Mouse (Mus musculus) MEL (cell line): ENCODE measurements around the gene Creb3l1. TPM values are rescaled to one million over a fixed set of nuclear protein-coding genes. Genes with fewer than 3 reads are reported as not detected.
A peak's percentile ranks its signal among the peaks of the same experiment; 100 is the strongest.

Experiments
- DNase-seq: peaks from one replicate; pipeline ENCODE4 v3.0.0; 2011; ENCODE audit warnings: low read depth, low spot score
- H3K27ac ChIP-seq: 2 replicates; pipeline ENCODE4 v1.5.1; 2012; ENCODE audit warnings: low read depth, mild to moderate bottlenecking, control low read depth, low read length, moderate library complexity; ENCODE audit not compliant: control insufficient read depth
- H3K27me3 ChIP-seq, 2 experiments: fragments of 150-350 bp in 1 of 2; sonication (generic) in 1 of 2; 2 replicates each; pipeline ENCODE4 v1.6.1; 2012; ENCODE audit warnings: low read length in 2 of 2, mild to moderate bottlenecking in 2 of 2, improper control_type of control experiment in 1 of 2, moderate library complexity in 1 of 2; ENCODE audit not compliant: insufficient read depth in 2 of 2, control insufficient read depth in 1 of 2
- H3K36me3 ChIP-seq, 2 experiments: 2 replicates each; pipeline ENCODE4 v1.6.1; 2012 to 2014; ENCODE audit warnings: low read length in 2 of 2, improper control_type of control experiment in 1 of 2, inconsistent platforms in 1 of 2, mild to moderate bottlenecking in 1 of 2; ENCODE audit not compliant: insufficient read depth in 2 of 2, control insufficient read depth in 1 of 2
- H3K4me1 ChIP-seq, 2 experiments: fragments of 150-350 bp in 1 of 2; sonication (generic) in 1 of 2; 2 replicates each; pipeline ENCODE4 v1.6.1; 2012; ENCODE audit warnings: low read length in 2 of 2, improper control_type of control experiment in 1 of 2, mild to moderate bottlenecking in 1 of 2; ENCODE audit not compliant: insufficient read depth in 2 of 2, control insufficient read depth in 1 of 2
- H3K4me3 ChIP-seq, 2 experiments: fragments of 150-350 bp in 1 of 2; sonication (generic) in 1 of 2; 2 replicates each; pipeline ENCODE4 v1.5.1; 2012; ENCODE audit warnings: low read depth in 2 of 2, low read length in 2 of 2, mild to moderate bottlenecking in 2 of 2, moderate library complexity in 2 of 2, control low read depth in 1 of 2, improper control_type of control experiment in 1 of 2; ENCODE audit not compliant: control insufficient read depth in 1 of 2, insufficient read depth in 1 of 2
- H3K79me2 ChIP-seq: 2 replicates; pipeline ENCODE4 v1.6.1; 2012; ENCODE audit warnings: mild to moderate bottlenecking, low read length, moderate library complexity; ENCODE audit not compliant: control insufficient read depth, poor library complexity, insufficient read depth
- H3K9ac ChIP-seq: 2 replicates; pipeline ENCODE4 v1.6.1; 2012; ENCODE audit warnings: low read depth, mild to moderate bottlenecking, control low read depth, low read length, moderate library complexity; ENCODE audit not compliant: control insufficient read depth, poor library complexity, severe bottlenecking
- H3K9me3 ChIP-seq: fragments of 150-350 bp; sonication (generic); replicated peaks from 2 replicates; pipeline ENCODE4 v1.6.1; 2012; ENCODE audit warnings: mild to moderate bottlenecking, low read length, improper control_type of control experiment, moderate library complexity; ENCODE audit not compliant: insufficient read depth
- CHD2 ChIP-seq: IDR thresholded peaks from 2 replicates; pipeline ENCODE4 v1.6.1; 2011; ENCODE audit warnings: low read length, improper control_type of control experiment
- CTCF ChIP-seq, 3 experiments: IDR thresholded peaks in 2 of 3; conservative IDR thresholded peaks in 1 of 3; 2 replicates each; pipeline ENCODE4 v1.5.1; 2011 to 2012; ENCODE audit warnings: low read length in 3 of 3, low read depth in 2 of 3, mild to moderate bottlenecking in 2 of 3, improper control_type of control experiment in 1 of 3, inconsistent platforms in 1 of 3, mixed read lengths in 1 of 3, moderate library complexity in 1 of 3; ENCODE audit not compliant: control insufficient read depth in 1 of 3, insufficient read depth in 1 of 3, poor library complexity in 1 of 3, severe bottlenecking in 1 of 3
- ELF1 ChIP-seq: IDR thresholded peaks from 2 replicates; pipeline ENCODE4 v1.6.1; 2014; ENCODE audit warnings: low read depth, mild to moderate bottlenecking, inconsistent platforms, low read length, improper control_type of control experiment, moderate library complexity
- GABPA ChIP-seq: IDR thresholded peaks from 2 replicates; pipeline ENCODE4 v1.6.1; 2012; ENCODE audit warnings: low read depth, mild to moderate bottlenecking, inconsistent platforms, low read length, improper control_type of control experiment, moderate library complexity
- HCFC1 ChIP-seq: IDR thresholded peaks from 2 replicates; pipeline ENCODE4 v1.6.1; 2012; ENCODE audit warnings: low read depth, mild to moderate bottlenecking, inconsistent platforms, low read length, improper control_type of control experiment, moderate library complexity
- JUND ChIP-seq: IDR thresholded peaks from 2 replicates; pipeline ENCODE4 v1.6.1; 2011; ENCODE audit warnings: low read depth, mild to moderate bottlenecking, improper control_type of control experiment, low read length
- KAT2A ChIP-seq: conservative IDR thresholded peaks from 2 replicates; pipeline ENCODE4 v1.6.1; 2012; ENCODE audit warnings: low read depth, low read length, improper control_type of control experiment, inconsistent platforms
- MAFK ChIP-seq: IDR thresholded peaks from 2 replicates; pipeline ENCODE4 v1.6.1; 2011; ENCODE audit warnings: low read depth, mild to moderate bottlenecking, low read length, improper control_type of control experiment, borderline replicate concordance
- MAZ ChIP-seq: IDR thresholded peaks from 2 replicates; pipeline ENCODE4 v1.6.1; 2012; ENCODE audit warnings: low read depth, mild to moderate bottlenecking, inconsistent platforms, low read length, improper control_type of control experiment
- MEF2A ChIP-seq: IDR thresholded peaks from 2 replicates; pipeline ENCODE4 v1.6.1; 2014; ENCODE audit warnings: low read depth, mild to moderate bottlenecking, inconsistent platforms, low read length, improper control_type of control experiment; ENCODE audit not compliant: poor library complexity, insufficient replicate concordance, severe bottlenecking; ENCODE audit errors: extremely low read depth
- MXI1 ChIP-seq: IDR thresholded peaks from 2 replicates; pipeline ENCODE4 v1.6.1; 2011; ENCODE audit warnings: mild to moderate bottlenecking, low read depth, low read length, improper control_type of control experiment
- MYC ChIP-seq: IDR thresholded peaks from 2 replicates; pipeline ENCODE4 v1.6.1; 2011; ENCODE audit warnings: low read depth, mild to moderate bottlenecking, low read length, improper control_type of control experiment, moderate library complexity
- POLR2A ChIP-seq, 2 experiments: IDR thresholded peaks; 2 replicates each; pipeline ENCODE4 v1.6.1; 2011 to 2012; ENCODE audit warnings: low read length in 2 of 2, mild to moderate bottlenecking in 2 of 2, control low read depth in 1 of 2, improper control_type of control experiment in 1 of 2, low read depth in 1 of 2, moderate library complexity in 1 of 2; ENCODE audit not compliant: control insufficient read depth in 1 of 2, insufficient read depth in 1 of 2, poor library complexity in 1 of 2
- POLR2AphosphoS5 ChIP-seq: IDR thresholded peaks from 2 replicates; pipeline ENCODE4 v1.6.1; 2012; ENCODE audit warnings: low read depth, borderline replicate concordance, mild to moderate bottlenecking, inconsistent platforms, low read length, moderate library complexity, mixed read lengths
- RAD21 ChIP-seq: IDR thresholded peaks from 2 replicates; pipeline ENCODE4 v1.6.1; 2011; ENCODE audit warnings: mild to moderate bottlenecking, low read depth, low read length, improper control_type of control experiment
- RCOR1 ChIP-seq: IDR thresholded peaks from 2 replicates; pipeline ENCODE4 v1.6.1; 2012; ENCODE audit warnings: low read depth, mild to moderate bottlenecking, inconsistent platforms, low read length, improper control_type of control experiment
- SIN3A ChIP-seq: IDR thresholded peaks from 2 replicates; pipeline ENCODE4 v1.6.1; 2012; ENCODE audit warnings: low read length, improper control_type of control experiment, inconsistent platforms
- SMC3 ChIP-seq: IDR thresholded peaks from 2 replicates; pipeline ENCODE4 v1.6.1; 2011; ENCODE audit warnings: low read depth, low read length, improper control_type of control experiment
- TAL1 ChIP-seq: IDR thresholded peaks from 2 replicates; pipeline ENCODE4 v1.6.1; 2012; ENCODE audit warnings: mild to moderate bottlenecking, inconsistent platforms, low read length, moderate library complexity, mixed read lengths
- TCF12 ChIP-seq: IDR thresholded peaks from 2 replicates; pipeline ENCODE4 v1.6.1; 2014; ENCODE audit warnings: low read depth, mild to moderate bottlenecking, inconsistent platforms, low read length, improper control_type of control experiment, moderate library complexity
- USF2 ChIP-seq, 2 experiments: IDR thresholded peaks; 2 replicates each; pipeline ENCODE4 v1.6.1; 2011 to 2012; ENCODE audit warnings: improper control_type of control experiment in 2 of 2, low read length in 2 of 2, borderline replicate concordance in 1 of 2, inconsistent platforms in 1 of 2, low read depth in 1 of 2, mild to moderate bottlenecking in 1 of 2; ENCODE audit not compliant: insufficient read depth in 1 of 2
- ZC3H11A ChIP-seq: IDR thresholded peaks from 2 replicates; pipeline ENCODE4 v1.6.1; 2012; ENCODE audit warnings: low read depth, mild to moderate bottlenecking, inconsistent platforms, low read length, improper control_type of control experiment
- ZNF384 ChIP-seq: IDR thresholded peaks from 2 replicates; pipeline ENCODE4 v1.6.1; 2012; ENCODE audit warnings: low read depth, mild to moderate bottlenecking, inconsistent platforms, low read length, improper control_type of control experiment
- polyA plus RNA-seq, 2 experiments: library from polyadenylated mRNA; stranded (reverse) in 1 of 2; unstranded in 1 of 2; fragments of >175 nt in 1 of 2; fragments of >200 nt in 1 of 2; gene quantifications; 2 replicates each; pipeline versions ENCODE4 v1.2.1 to v1.2.4; 2012; ENCODE audit warnings: low replicate concordance in 2 of 2, low read depth in 1 of 2; ENCODE audit not compliant: insufficient read length in 2 of 2, insufficient read depth in 1 of 2, missing spikeins in 1 of 2
- total RNA-seq: library from RNA; depleted of rRNA; stranded (reverse); fragments of 300-350 nt; gene quantifications from 2 replicates; pipeline ENCODE4 v1.2.3, GENCODE M21; 2012

The Creb3l1 gene
- total and polyA plus RNA-seq, 3 experiments, result 0.12 to 9.1 TPM; not detected in 1

- Histone ChIP-seq H3K27me3 (no peaks in the 10 kb centered on the region), H3K36me3 (peaks cover under 1 to 5% of the 10 kb centered on the region in 2 experiments; a peak in 2 of 4 replicates), H3K9ac (no peak overlapping the region), H3K4me1 (peaks cover 0 to 2% of the 10 kb centered on the region in 2 experiments; a peak in 3 of 4 replicates), H3K79me2 (peaks cover 10% of the 10 kb centered on the region), H3K27ac (no peak overlapping the region), H3K9me3 (no peaks in the 10 kb centered on the region), H3K4me3 (no peak overlapping the region)
- peak; percentile 44 for DNase-seq
- no peak for TF ChIP-seq SIN3A
- TF ChIP-seq KAT2A, result no peak
- no peak for TF ChIP-seq MYC
- peak in 1 of 2 experiments; percentile 39; a peak in 1 of 4 replicates for TF ChIP-seq POLR2A (IDR thresholded peaks at IDR 0.05; ENCODE audit: control insufficient read depth in 1 of 2, insufficient read depth in 1 of 2, low read depth in 1 of 2, low read length in 2 of 2, poor library complexity in 1 of 2)
- no peak for TF ChIP-seq TCF12
- no peak for TF ChIP-seq ZNF384
- peak; percentile 53 to 69 (median 54) for TF ChIP-seq CTCF (IDR thresholded peaks at IDR 0.05 in 2 of 3, conservative IDR thresholded peaks at IDR 0.05 in 1 of 3; ENCODE audit: control insufficient read depth in 1 of 3, insufficient read depth in 1 of 3, low read depth in 2 of 3, low read length in 3 of 3, poor library complexity in 1 of 3, severe bottlenecking in 1 of 3)
- TF ChIP-seq SMC3, result peak; percentile 31; the same call in 1 of the 2 replicates
- TF ChIP-seq ELF1, result no peak
- peak; percentile 11; the same call in 1 of the 2 replicates for TF ChIP-seq RAD21
- TF ChIP-seq GABPA, result no peak
- TF ChIP-seq TAL1, result no peak
- TF ChIP-seq MAZ, result no peak
These were observed 81.9 kb downstream of the Creb3l1 start for GRCm38 (mm10) chr2:91942356-91942755.

- Histone ChIP-seq H3K79me2 (no peaks in the 10 kb centered on the region), H3K4me1 (no peaks in the 10 kb centered on the region), H3K36me3 (peaks cover 0 to 4% of the 10 kb centered on the region in 2 experiments; a peak in 2 of 4 replicates), H3K27ac (no peak overlapping the region), H3K27me3 (no peaks in the 10 kb centered on the region), H3K4me3 (no peak overlapping the region), H3K9ac (no peak overlapping the region), H3K9me3 (no peaks in the 10 kb centered on the region)
- no peak for TF ChIP-seq JUND
- TF ChIP-seq RCOR1, result no peak
- no peak for TF ChIP-seq KAT2A
- no peak for TF ChIP-seq CTCF (IDR thresholded peaks at IDR 0.05 in 2 of 3, conservative IDR thresholded peaks at IDR 0.05 in 1 of 3; ENCODE audit: control insufficient read depth in 1 of 3, insufficient read depth in 1 of 3, low read depth in 2 of 3, low read length in 3 of 3, poor library complexity in 1 of 3, severe bottlenecking in 1 of 3)
- TF ChIP-seq MAZ, result no peak
- no peak for TF ChIP-seq TAL1
- TF ChIP-seq CHD2, result no peak
- no peak for TF ChIP-seq RAD21
- TF ChIP-seq ELF1, result no peak
- TF ChIP-seq MAFK, result no peak
- TF ChIP-seq ZC3H11A, result no peak
- TF ChIP-seq MXI1, result no peak
- no peak for TF ChIP-seq SIN3A
- TF ChIP-seq POLR2AphosphoS5, result no peak
- TF ChIP-seq MEF2A, result no peak
- no peak; a peak in 1 of 4 replicates for TF ChIP-seq POLR2A (IDR thresholded peaks at IDR 0.05; ENCODE audit: control insufficient read depth in 1 of 2, insufficient read depth in 1 of 2, low read depth in 1 of 2, low read length in 2 of 2, poor library complexity in 1 of 2)
- no peak for TF ChIP-seq HCFC1
- TF ChIP-seq TCF12, result no peak
- TF ChIP-seq USF2 (IDR thresholded peaks at IDR 0.05; ENCODE audit: borderline replicate concordance in 1 of 2, insufficient read depth in 1 of 2, low read depth in 1 of 2, low read length in 2 of 2), result no peak
- no peak for DNase-seq
These were observed 84.9 kb downstream of the Creb3l1 start for GRCm38 (mm10) chr2:91939303-91939935.
